Mouse (Mus musculus): ENCODE results near the gene Zscan12.

Zscan12 gene

DNA sequence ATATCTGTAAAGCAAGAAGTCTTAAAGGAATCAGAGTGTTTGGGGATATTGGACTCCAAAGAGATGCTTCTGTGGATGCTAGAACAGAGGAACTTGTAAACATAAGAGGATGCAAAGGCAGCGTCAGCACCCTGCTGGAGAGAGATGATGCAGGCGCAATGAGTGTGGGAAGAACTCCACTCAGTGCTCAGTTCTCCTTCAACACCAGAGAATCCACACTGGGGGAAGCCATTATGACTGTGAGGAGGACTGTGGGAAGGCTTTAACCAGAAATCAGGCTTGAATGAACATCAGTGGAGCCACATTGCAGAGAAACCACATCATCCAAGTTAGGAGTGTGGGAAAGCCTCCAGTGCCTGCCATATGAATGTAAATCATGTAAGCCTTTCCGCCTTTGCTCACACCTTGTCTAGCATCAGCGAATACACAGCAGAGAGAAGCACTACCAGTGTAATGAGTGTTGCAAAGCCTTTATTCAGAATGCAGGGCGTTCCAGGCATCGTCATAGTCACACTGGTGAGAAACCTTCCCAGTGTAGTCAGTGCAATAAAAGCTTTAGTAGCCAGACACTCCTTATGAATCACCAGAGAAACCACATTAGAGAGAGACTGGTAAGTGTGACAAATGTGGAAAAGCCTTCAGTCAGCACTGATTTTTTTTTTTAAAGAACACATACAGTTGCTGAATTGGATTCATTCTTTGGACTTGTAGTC lies 54.8 kb downstream of the Zscan12 start:
- no peak for TF ChIP-seq GATA4 (IDR thresholded peaks at IDR 0.05; ENCODE audit: insufficient replicate concordance, low read length)

DNA sequence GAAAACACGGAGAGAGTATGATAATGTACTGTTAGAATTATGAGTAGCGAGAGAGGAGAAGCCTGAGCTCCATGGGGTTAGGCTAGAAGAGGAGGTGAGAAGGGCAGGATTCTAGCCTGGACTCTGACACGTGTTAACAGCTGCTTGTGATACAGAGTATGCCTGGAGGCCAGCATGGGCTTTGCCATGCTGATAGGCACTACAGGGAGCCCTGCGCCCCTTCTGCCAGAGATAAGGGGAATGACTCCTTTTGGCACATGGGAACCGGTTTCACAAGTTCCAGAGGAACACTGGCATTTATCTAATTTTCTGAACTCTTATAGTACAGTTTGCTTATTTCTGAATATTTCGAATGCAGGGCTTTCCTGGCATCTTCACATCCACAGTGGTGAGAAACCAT lies 56.2 kb downstream of the Zscan12 start:
- TF ChIP-seq GATA4 (IDR thresholded peaks at IDR 0.05; ENCODE audit: insufficient replicate concordance, low read length) = no peak

Measured in liver, adult (tissue).